In genomic region chr5:37109280-37109849, GRCm38 (mm10) we compare ENCODE assay signal across 8 mouse cellular contexts. TPM values are rescaled to one million over a fixed set of nuclear protein-coding genes. Genes with fewer than 3 reads are reported as not detected.
DNase-seq lines count a peak whose midpoint lies in the region; ATAC-seq and TF ChIP-seq lines count a peak whose summit lies in the region.
"Had no signal": no experiment of that assay in that cellular context is flagged by ENCODE, and none has a peak within 500 bp of the region (broad histone marks: within the 10 kb centered on the region; RNA-seq: fewer than 3 reads in every experiment).

No protein-coding gene starts in this region.

- no peak overlapping the region for H3K4me3 ChIP-seq in ES-Bruce4 (ENCODE audit: low read depth, low read length)
- H3K4me3 ChIP-seq in midbrain, postnatal 0 days (ENCODE audit: low read depth, low read length) = no peak overlapping the region
- H3K4me3 ChIP-seq: limb, embryonic 12.5 days had no signal

- H3K4me1 ChIP-seq in ES-Bruce4 (ENCODE audit: control insufficient read depth, insufficient read depth, low read length) = no peaks in the 10 kb centered on the region
- H3K4me1 ChIP-seq in midbrain, postnatal 0 days (ENCODE audit: insufficient read depth, low read length) = peaks cover 7% of the 10 kb centered on the region; the same call in 1 of the 2 replicates
- H3K4me1 ChIP-seq: limb, embryonic 12.5 days had no signal

- no peak for TF ChIP-seq EP300 in ES-Bruce4 (IDR thresholded peaks at IDR 0.05; ENCODE audit: insufficient read depth, low read depth, low read length)

- TF ChIP-seq CTCF in ES-Bruce4 (IDR thresholded peaks at IDR 0.05; ENCODE audit: low read depth, low read length) = peak; percentile 86
- TF ChIP-seq CTCF in midbrain, postnatal 0 days (IDR thresholded peaks at IDR 0.05) = peak; percentile 89

- no peaks in the 10 kb centered on the region for H3K27me3 ChIP-seq in ES-Bruce4 (ENCODE audit: control insufficient read depth, insufficient read depth, low read length, poor library complexity, severe bottlenecking)
- H3K27me3 ChIP-seq in midbrain, postnatal 0 days (ENCODE audit: insufficient read depth, low read length) = no peaks in the 10 kb centered on the region
- H3K27me3 ChIP-seq: limb, embryonic 12.5 days had no signal

- peak; percentile 57 for DNase-seq in adipocyte (ENCODE audit: low spot score)
- DNase-seq in heart, postnatal 36 days = peak; percentile 25 to 57
- peak; percentile 88 for DNase-seq in left cerebral cortex, adult 18-20 months (ENCODE audit: low spot score in 2 of 2)
- DNase-seq in midbrain, postnatal 0 days (ENCODE audit: low spot score) = peak; percentile 78
- DNase-seq in spleen, postnatal 36 days (ENCODE audit: low spot score in 2 of 2) = peak; percentile 69 to 74

- TF ChIP-seq POLR2A in ES-Bruce4 (IDR thresholded peaks at IDR 0.05; ENCODE audit: insufficient read depth, low read length) = no peak

- H3K27ac ChIP-seq in ES-Bruce4 (ENCODE audit: insufficient read depth, low read length) = no peak overlapping the region
- no peak overlapping the region for H3K27ac ChIP-seq in midbrain, postnatal 0 days (ENCODE audit: low read depth, low read length)
- H3K27ac ChIP-seq: limb, embryonic 12.5 days had no signal

- no peaks in the 10 kb centered on the region for H3K9me3 ChIP-seq in ES-Bruce4 (replicated peaks; ENCODE audit: control insufficient read depth, insufficient read depth, low read length, poor library complexity, severe bottlenecking)
- no peaks in the 10 kb centered on the region for H3K9me3 ChIP-seq in midbrain, postnatal 0 days (ENCODE audit: low read length)
- H3K9me3 ChIP-seq: limb, embryonic 12.5 days had no signal

- H3K9ac ChIP-seq in ES-Bruce4 (ENCODE audit: low read depth, poor library complexity, severe bottlenecking) = no peak overlapping the region
- H3K9ac ChIP-seq in midbrain, postnatal 0 days (replicated peaks; ENCODE audit: low read length, poor library complexity, severe bottlenecking) = no peak overlapping the region
- H3K9ac ChIP-seq: limb, embryonic 12.5 days had no signal

- peak; percentile 84 for ATAC-seq in common myeloid progenitor, adult 5-6 weeks (replicated peaks; ENCODE audit: low read depth, poor library complexity, severe bottlenecking)
- ATAC-seq in midbrain, postnatal 0 days (ENCODE audit: low FRiP score) = 0 out of 2 replicates have a peak, but pooled peaks have one; percentile 17

- no peaks in the 10 kb centered on the region for H3K36me3 ChIP-seq in ES-Bruce4 (ENCODE audit: control insufficient read depth, insufficient read depth, low read length, poor library complexity, severe bottlenecking)
- peaks cover 11% of the 10 kb centered on the region; the same call in 1 of the 2 replicates for H3K36me3 ChIP-seq in midbrain, postnatal 0 days (ENCODE audit: insufficient read depth, low read length)
- H3K36me3 ChIP-seq: limb, embryonic 12.5 days had no signal

- intact Hi-C loops in heart, postnatal 36 days (cut with DNase I) = loop anchor here (1.0 kb wide), 1 partner anchor 160 kb away; no protein-coding TSS in a partner anchor

- H3K4me2 ChIP-seq in midbrain, postnatal 0 days (ENCODE audit: low read depth, low read length, poor library complexity, severe bottlenecking) = no peak overlapping the region
- H3K4me2 ChIP-seq: limb, embryonic 12.5 days had no signal

- WGBS in midbrain, postnatal 0 days = 34% methylated on average over 6 of the region's 6 CpGs

RNA-seq across cellular contexts. Expression of gene Gm1043, which starts 24.2 kb away (rescaled TPM):
- not detected in 2 replicates for polyA plus RNA-seq in ES-Bruce4 (2011; ENCODE audit: insufficient read depth, insufficient read length, low read depth, missing spikeins)
- total RNA-seq in common myeloid progenitor, adult 5-6 weeks (2017) = not detected in 2 replicates
- not detected for total RNA-seq in heart, postnatal 36 days (2021)
- total RNA-seq in left cerebral cortex, adult 18-20 months (2021) = 10 to 100 TPM; 34.0 to 35.9 TPM
- 19.4 and 29.5 TPM in 2 replicates for total RNA-seq in midbrain, postnatal 0 days (2014; rRNA removed)
- polyA plus RNA-seq in midbrain, postnatal 0 days (2015; fragmentation: Nextera tagmentation; extraction: Ambion mirVana) = 1.2 and 1.6 TPM in 2 replicates
- polyA plus RNA-seq: limb, embryonic 12.5 days had no signal

Comparison
In these comparisons a context has a peak if more than half of its experiments do, and no peak if none do; other contexts are left out.
1. RNA of gene Gm1043, which starts 24.2 kb away (total RNA-seq): 34.0 to 35.9 TPM in left cerebral cortex, adult 18-20 months and 19.4 to 29.5 TPM in midbrain, postnatal 0 days; not detected in common myeloid progenitor, adult 5-6 weeks and not detected in heart, postnatal 36 days; every median in the first group is over 10 times any median in the second.
2. Peak in every context shown above with its lines, with median percentiles within 50 percentile points of each other: DNase-seq.